Mouse (Mus musculus) intestine, embryonic 16.5 days (tissue): Measurements from ENCODE around the gene Nek10. TPM values are rescaled to one million over a fixed set of nuclear protein-coding genes. Genes with fewer than 3 reads are reported as not detected.
A peak's percentile ranks its signal among the peaks of the same experiment; 100 is the strongest.

Experiments used
- ATAC-seq: fragments of 200-750 bp; cut with Nextera tagmentation; 2 replicates; pipeline ENCODE4 v1.8.0; 2017; ENCODE audit warnings: moderate TSS enrichment, moderate library complexity
- H3K27ac ChIP-seq: fragments of 300-500 bp; sonication (generic); 2 replicates; pipeline ENCODE4 v1.5.1; 2014; ENCODE audit warnings: mild to moderate bottlenecking, low read length
- H3K27me3 ChIP-seq: fragments of 300-500 bp; sonication (generic); replicated peaks from 2 replicates; pipeline ENCODE4 v1.6.1; 2014; ENCODE audit warnings: low read length, control low read depth, mixed read lengths; ENCODE audit not compliant: control insufficient read depth, insufficient read depth
- H3K36me3 ChIP-seq: fragments of 300-500 bp; sonication (generic); 2 replicates; pipeline ENCODE4 v1.6.1; 2014; ENCODE audit warnings: low read length, control low read depth; ENCODE audit not compliant: control insufficient read depth, insufficient read depth
- H3K4me1 ChIP-seq: fragments of 300-500 bp; sonication (generic); 2 replicates; pipeline ENCODE4 v1.6.1; 2014; ENCODE audit warnings: low read length, control low read depth, mixed read lengths; ENCODE audit not compliant: control insufficient read depth, insufficient read depth
- H3K4me2 ChIP-seq: fragments of 300-500 bp; sonication (generic); 2 replicates; pipeline ENCODE4 v1.6.1; 2014; ENCODE audit warnings: low read depth, low read length, control low read depth
- H3K4me3 ChIP-seq: fragments of 300-500 bp; sonication (generic); 2 replicates; pipeline ENCODE4 v1.5.1; 2014; ENCODE audit warnings: mild to moderate bottlenecking, low read length
- H3K9ac ChIP-seq: fragments of 300-500 bp; sonication (generic); 2 replicates; pipeline ENCODE4 v1.6.1; 2014; ENCODE audit warnings: low read depth, low read length
- H3K9me3 ChIP-seq: fragments of 300-500 bp; sonication (generic); 2 replicates; pipeline ENCODE4 v1.6.1; 2016; ENCODE audit warnings: low read length, control low read depth; ENCODE audit not compliant: control insufficient read depth
- WGBS: fragments of 180-500 bp; shearing (Covaris S2); extraction: QIAGEN DNeasy Blood & Tissue Kit; methylation state at CpG from one replicate; pipeline ENCODE4 v1.1.7; 2014; 5-methylcytosine and 5-hydroxymethylcytosine counted together
- polyA plus RNA-seq: library from polyadenylated mRNA; unstranded; fragments of >200 nt; fragmentation: Nextera tagmentation; extraction: Ambion mirVana; gene quantifications from 2 replicates; pipeline ENCODE4 v1.2.1, GENCODE M21; 2015

Gene Nek10
- polyA plus RNA-seq, 1 experiment from 2014 or later, result not detected

DNA sequence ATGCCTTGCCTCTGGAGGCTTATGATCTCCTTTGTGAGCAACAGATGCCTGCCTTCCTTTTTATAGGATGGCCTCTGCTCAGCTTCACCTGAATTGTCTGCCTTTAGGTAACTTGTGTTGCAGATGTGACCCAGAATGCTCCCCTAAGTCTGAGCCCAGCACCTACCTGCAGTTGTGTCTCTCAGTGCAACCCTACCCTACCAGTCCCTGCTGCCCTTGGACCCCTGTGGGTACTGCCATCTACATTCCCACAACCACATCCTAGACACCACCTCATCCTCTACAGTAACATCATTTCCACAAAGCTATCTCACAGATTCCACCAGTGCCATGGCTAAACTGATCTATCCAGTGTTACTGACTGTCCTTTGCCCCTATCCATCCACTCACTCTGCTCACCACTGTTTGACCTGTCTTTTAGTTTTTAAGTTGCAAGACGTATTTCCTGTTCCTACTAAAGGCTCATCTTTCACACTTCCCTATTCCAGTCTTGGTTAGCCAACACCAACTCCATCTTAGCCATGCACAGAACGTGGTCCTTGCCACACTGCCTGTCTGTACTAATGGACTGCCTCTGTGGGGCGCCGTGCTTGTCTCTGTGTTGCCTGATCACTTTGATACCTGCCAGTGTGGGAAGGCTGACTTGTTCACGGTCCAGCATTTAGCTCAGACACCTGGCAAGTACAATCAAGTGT lies 1.4 kb downstream of the Nek10 start:
- H3K27me3 ChIP-seq, result no peaks in the 10 kb centered on the region
- no peak overlapping the region for H3K9ac ChIP-seq
- no peaks in the 10 kb centered on the region for H3K9me3 ChIP-seq
- no peak overlapping the region for H3K4me2 ChIP-seq
- ATAC-seq, result no peak
- no peak overlapping the region for H3K4me3 ChIP-seq
- H3K27ac ChIP-seq, result no peak overlapping the region
- H3K4me1 ChIP-seq, result no peaks in the 10 kb centered on the region
- WGBS, result 68% methylated on average over 5 of the region's 5 CpGs
- H3K36me3 ChIP-seq, result no peaks in the 10 kb centered on the region

DNA sequence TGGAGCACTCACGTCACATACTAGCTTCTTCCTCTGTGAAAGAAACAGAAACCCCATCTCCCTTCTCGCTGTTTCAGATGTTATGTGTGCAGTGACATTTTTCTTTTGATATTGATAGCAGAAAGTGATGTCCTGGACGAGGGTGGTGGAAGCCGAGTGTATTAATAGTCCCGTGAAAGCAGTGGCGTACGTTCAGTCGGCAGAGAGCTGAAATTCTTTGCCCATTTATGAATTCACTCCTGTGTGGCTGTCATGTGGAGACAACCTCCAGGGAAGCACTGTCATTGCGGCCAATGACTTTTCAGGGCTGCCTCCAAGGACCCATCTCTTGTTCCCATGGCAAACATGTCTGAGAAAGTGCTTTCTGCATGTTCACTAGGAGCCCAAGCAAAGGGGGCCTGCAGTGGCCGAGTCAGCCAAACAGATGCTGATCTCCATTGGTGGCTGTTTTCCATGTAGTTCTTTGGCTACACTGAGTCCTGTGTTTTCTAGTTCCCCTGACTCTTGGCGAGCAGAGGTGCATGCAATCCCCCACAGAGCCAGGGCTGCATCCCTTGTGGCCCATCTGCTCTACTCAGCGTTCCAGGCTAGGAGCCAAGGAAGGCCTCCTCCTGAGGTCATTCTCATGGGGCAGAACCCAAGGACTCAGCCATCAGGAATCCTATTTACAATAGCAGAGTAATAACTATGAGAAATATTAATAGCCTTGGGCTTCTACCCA lies 29.5 kb downstream of the Nek10 start:
- Histone ChIP-seq H3K27me3 (no peaks in the 10 kb centered on the region), H3K9me3 (no peaks in the 10 kb centered on the region), H3K36me3 (no peaks in the 10 kb centered on the region), H3K4me1 (no peaks in the 10 kb centered on the region), H3K4me2 (no peak overlapping the region), H3K27ac (peak overlapping the region; percentile 14; the same call in 1 of the 2 replicates), H3K4me3 (no peak overlapping the region), H3K9ac (no peak overlapping the region)
- WGBS, result 68% methylated on average over 12 of the region's 12 CpGs
- peak; percentile 87 for ATAC-seq

DNA sequence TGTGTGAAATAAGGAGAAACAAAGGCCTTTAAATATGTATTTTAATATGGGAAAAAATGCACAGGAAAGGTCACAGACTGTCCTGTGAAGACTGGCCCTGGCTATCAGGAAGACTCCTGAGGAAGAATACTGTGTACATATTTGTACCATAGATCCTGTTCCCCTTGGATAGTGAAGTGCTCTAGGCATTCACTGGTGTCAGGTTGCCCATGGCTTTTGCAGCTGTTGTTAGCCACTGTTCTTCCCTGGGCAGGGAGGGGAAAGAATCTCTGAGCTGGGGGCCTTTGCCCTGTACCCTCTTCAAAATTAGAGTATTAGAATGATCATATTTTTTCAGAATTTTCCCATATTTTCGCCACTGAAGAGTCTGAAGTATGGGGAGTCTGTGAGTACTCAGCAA lies 30.3 kb downstream of the Nek10 start:
- Histone ChIP-seq H3K27me3 (no peaks in the 10 kb centered on the region), H3K9ac (no peak overlapping the region), H3K27ac (peak overlapping the region; percentile 61; the same call in 1 of the 2 replicates), H3K36me3 (no peaks in the 10 kb centered on the region), H3K4me2 (no peak overlapping the region), H3K9me3 (no peaks in the 10 kb centered on the region), H3K4me1 (0 out of 2 replicates have a peak, but pooled peaks cover 2% of the 10 kb centered on the region), H3K4me3 (no peak overlapping the region)
- 75% methylated on average over 1 of the region's 1 CpGs for WGBS
- 0 out of 2 replicates have a peak, but pooled peaks have one; percentile 8 for ATAC-seq

DNA sequence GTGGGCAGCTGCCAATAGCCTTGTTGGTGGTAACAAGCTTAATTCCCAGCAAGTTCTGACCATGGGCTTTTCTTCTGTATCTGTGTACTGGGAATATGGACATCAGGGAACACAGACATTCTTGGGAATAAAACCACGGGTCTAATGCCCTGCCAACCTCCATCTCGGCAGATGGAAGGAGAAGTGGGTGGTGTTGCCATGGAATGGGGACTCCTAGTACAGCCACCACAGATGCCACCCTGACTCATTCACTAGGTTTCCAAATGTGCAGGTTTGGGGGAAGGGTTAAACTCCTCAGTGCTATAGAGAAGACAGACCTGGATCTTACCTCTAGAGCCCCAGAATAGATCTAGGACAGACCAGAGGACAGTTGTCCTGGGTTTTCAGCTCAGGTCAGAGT lies 31.1 kb downstream of the Nek10 start:
- H3K9ac ChIP-seq, result no peak overlapping the region
- no peak overlapping the region for H3K4me2 ChIP-seq
- no peaks in the 10 kb centered on the region for H3K36me3 ChIP-seq
- no peak for ATAC-seq
- no peak overlapping the region for H3K4me3 ChIP-seq
- H3K27me3 ChIP-seq, result no peaks in the 10 kb centered on the region
- no peak overlapping the region for H3K27ac ChIP-seq
- 93% methylated on average over 2 of the region's 2 CpGs for WGBS
- no peaks in the 10 kb centered on the region for H3K9me3 ChIP-seq
- 0 out of 2 replicates have a peak, but pooled peaks cover 2% of the 10 kb centered on the region for H3K4me1 ChIP-seq

DNA sequence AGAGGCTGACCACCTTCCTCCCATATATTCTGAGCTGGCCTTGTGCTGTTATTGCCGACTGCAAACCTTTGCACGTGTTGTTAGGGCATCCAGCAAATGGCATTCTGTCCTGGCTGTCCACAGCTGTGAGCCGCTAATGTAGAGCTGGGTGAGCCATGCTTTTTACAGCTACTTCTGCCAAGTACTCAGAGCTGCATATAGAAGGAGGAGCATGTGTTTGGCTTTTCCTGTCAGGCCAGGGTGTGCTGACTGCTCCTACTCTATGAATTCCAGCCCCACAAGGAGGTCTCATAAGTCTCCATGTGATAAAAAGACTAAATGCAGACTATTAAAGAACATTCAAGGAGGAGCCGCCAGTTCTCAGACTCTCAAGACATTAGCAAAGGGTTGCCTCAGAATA lies 34.4 kb downstream of the Nek10 start:
- Histone ChIP-seq H3K4me2 (no peak overlapping the region), H3K4me3 (no peak overlapping the region), H3K36me3 (no peaks in the 10 kb centered on the region), H3K4me1 (0 out of 2 replicates have a peak, but pooled peaks cover 2% of the 10 kb centered on the region), H3K27ac (0 out of 2 replicates have a peak overlapping the region, but pooled peaks have one; percentile 33), H3K9me3 (no peaks in the 10 kb centered on the region), H3K9ac (no peak overlapping the region), H3K27me3 (no peaks in the 10 kb centered on the region)
- 56% methylated on average over 4 of the region's 4 CpGs for WGBS
- peak; percentile 56; the same call in 1 of the 2 replicates for ATAC-seq

DNA sequence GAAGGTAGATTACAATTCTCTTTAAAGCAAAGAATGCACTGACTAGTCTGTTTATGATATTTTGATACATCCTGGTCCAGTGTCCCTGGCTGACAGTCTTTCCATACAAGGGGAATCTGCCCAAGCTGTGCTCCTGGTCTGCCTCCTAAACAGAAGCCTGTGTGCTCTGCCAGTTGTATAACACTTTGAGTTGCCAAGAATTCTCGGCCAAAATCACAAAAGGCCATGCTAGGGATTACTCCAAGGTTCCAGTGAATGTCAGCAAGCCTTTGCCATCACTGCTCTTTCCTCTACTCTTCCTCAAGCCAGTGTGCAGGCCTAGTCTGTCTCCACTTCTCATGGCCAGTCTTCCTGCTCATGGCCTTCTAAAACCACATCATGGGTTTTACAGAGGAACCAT lies 34.9 kb downstream of the Nek10 start:
- 71% methylated on average over 1 of the region's 1 CpGs for WGBS
- no peak for ATAC-seq
- Histone ChIP-seq H3K4me3 (no peak overlapping the region), H3K4me2 (no peak overlapping the region), H3K27ac (no peak overlapping the region), H3K27me3 (no peaks in the 10 kb centered on the region), H3K4me1 (0 out of 2 replicates have a peak, but pooled peaks cover 2% of the 10 kb centered on the region), H3K9me3 (no peaks in the 10 kb centered on the region), H3K9ac (no peak overlapping the region), H3K36me3 (no peaks in the 10 kb centered on the region)

DNA sequence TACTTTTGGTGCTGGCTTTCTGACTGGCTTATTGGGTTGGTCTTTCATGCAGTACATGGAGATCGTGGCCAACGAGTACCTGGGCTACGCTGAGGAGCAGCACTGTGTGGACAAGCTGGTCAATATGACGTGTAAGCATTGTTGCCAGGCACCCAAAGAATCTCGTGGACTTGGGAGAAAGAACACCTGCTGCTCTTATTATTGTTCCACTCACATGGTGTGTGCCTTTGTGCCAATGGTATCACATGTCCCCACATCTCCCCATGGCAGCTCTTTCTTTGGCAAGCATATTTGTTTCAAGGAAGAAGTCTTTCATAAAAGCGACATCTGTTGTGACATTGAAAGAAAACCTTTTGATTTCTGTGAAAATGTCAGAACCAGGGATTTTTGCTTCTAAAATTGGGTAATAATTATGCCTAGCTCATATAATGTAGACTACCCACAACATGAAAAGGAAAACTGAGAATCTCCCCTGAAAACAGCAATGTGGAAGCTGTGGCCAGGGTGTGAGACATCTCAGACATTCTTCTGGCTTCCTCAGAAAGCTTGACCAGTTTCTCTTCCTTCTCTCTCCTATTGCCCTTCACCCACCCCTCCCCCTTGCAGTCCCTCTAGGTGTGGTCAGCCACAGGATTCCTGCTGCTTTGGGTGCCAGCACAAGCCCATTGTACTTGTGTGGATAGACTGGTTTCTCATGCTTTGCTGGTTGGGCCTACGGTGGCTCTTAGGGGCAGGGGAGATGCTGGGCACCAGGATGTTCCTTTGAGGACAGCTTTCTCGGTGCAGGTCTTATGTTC lies 39.7 kb downstream of the Nek10 start:
- peak; percentile 36; the same call in 1 of the 2 replicates for ATAC-seq
- Histone ChIP-seq H3K27ac (no peak overlapping the region), H3K36me3 (no peaks in the 10 kb centered on the region)

DNA sequence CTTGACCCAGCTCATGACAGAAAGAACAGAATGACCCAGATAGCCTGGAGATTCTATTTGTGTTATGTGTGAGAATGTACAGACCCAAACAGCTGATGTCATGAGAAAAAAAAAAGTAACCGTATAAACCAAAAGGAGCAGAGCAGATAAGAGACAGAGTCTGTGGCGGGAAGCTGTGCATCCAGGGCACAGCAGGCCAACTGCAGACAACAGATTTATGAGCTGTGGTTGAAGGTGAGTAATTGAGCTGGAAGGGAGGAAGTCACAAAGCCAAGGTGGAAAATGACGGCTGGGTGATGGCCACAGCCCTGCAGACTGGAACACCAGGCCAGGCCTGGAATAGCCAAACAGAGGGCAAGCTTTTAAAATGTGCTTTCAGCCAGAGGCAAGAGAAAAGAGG lies 49.6 kb downstream of the Nek10 start:
- H3K4me1 ChIP-seq, result no peaks in the 10 kb centered on the region
- H3K9ac ChIP-seq, result no peak overlapping the region
- no peak overlapping the region for H3K4me3 ChIP-seq
- H3K4me2 ChIP-seq, result no peak overlapping the region
- no peaks in the 10 kb centered on the region for H3K27me3 ChIP-seq
- no peak for ATAC-seq
- no peak overlapping the region for H3K27ac ChIP-seq
- 20% methylated on average over 3 of the region's 3 CpGs for WGBS
- no peaks in the 10 kb centered on the region for H3K9me3 ChIP-seq
- no peaks in the 10 kb centered on the region for H3K36me3 ChIP-seq

More for the DNA sequence above, 39.7 kb downstream of the Nek10 start:
- 0 out of 2 replicates have a peak, but pooled peaks cover 2% of the 10 kb centered on the region for H3K4me1 ChIP-seq
- no peaks in the 10 kb centered on the region for H3K27me3 ChIP-seq
- no peak overlapping the region for H3K4me3 ChIP-seq
- H3K9ac ChIP-seq, result no peak overlapping the region
- H3K4me2 ChIP-seq, result no peak overlapping the region
- WGBS, result 81% methylated on average over 8 of the region's 8 CpGs
- no peaks in the 10 kb centered on the region for H3K9me3 ChIP-seq

DNA sequence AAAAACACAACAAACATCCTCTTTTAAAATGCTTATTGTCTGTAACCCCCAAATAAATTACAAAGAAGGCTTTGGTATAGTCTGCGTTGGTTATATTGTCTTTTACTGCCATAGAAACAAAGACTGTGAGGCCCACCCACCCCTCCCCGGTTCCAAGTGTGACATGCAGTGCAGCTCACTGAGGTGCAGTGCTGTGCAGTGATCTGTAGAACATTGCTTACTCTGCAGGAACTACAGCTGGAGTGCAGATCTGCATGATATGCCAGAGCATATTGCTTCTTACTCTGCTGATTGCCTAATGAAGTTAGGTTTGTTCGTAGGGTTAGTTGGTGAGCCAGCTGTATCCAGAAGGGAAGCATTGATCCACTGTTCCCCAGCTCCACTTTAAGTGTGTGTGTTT lies 57.1 kb downstream of the Nek10 start:
- H3K27me3 ChIP-seq, result no peaks in the 10 kb centered on the region
- no peak overlapping the region for H3K4me2 ChIP-seq
- ATAC-seq, result no peak
- no peaks in the 10 kb centered on the region for H3K36me3 ChIP-seq
- H3K9ac ChIP-seq, result no peak overlapping the region
- H3K9me3 ChIP-seq, result no peaks in the 10 kb centered on the region
- no peaks in the 10 kb centered on the region for H3K4me1 ChIP-seq
- no peak overlapping the region for H3K4me3 ChIP-seq
- no peak overlapping the region for H3K27ac ChIP-seq
- 56% methylated on average over 3 of the region's 3 CpGs for WGBS
